Mouse (Mus musculus): Measurements from ENCODE around the gene Armh4. TPM values are rescaled to one million over a fixed set of nuclear protein-coding genes. Genes with fewer than 3 reads are reported as not detected.

The Armh4 gene
- total RNA-seq, 2 experiments from 2014 or later, result 3.2 to 3.6 TPM

- no peak for DNase-seq (ENCODE audit: low spot score in 2 of 2)
These were observed 44.6 kb downstream of the Armh4 start for GRCm38 (mm10) chr14:49738441-49739088.

GRCm38 (mm10) chr14:49733950-49734349 is 49.2 kb downstream of the Armh4 start:
- no peak for DNase-seq (ENCODE audit: low spot score in 2 of 2)

- DNase-seq (ENCODE audit: low spot score in 2 of 2), result no peak
These were observed 59.7 kb downstream of the Armh4 start for GRCm38 (mm10) chr14:49723361-49724054.

DNA sequence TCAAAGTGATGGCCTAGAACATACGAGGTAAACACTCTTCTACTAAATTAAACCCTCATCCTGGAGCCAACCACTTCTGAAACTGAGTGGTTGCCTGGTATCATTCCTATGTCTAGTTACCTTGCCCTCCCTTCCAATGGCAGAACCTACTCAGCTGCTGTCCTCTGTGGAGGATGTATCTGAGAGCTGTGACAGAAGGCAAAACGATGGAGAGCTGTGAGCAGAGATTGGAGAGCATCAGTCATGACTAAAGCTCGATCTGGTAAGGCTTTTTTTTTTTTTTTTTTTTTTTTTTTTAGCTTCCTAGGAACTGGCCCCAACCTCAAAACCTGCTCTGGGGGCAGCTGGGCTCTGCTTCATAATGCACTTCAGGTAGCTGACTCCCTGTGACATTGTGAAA is 60.4 kb downstream of the Armh4 start:
- DNase-seq (ENCODE audit: low spot score in 2 of 2), result no peak

- no peak for DNase-seq (ENCODE audit: low spot score in 2 of 2)
These were observed 61.9 kb downstream of the Armh4 start for GRCm38 (mm10) chr14:49721281-49721680.

GRCm38 (mm10) chr14:49719678-49720077 is 63.5 kb downstream of the Armh4 start:
- DNase-seq (ENCODE audit: low spot score in 2 of 2), result no peak

DNA sequence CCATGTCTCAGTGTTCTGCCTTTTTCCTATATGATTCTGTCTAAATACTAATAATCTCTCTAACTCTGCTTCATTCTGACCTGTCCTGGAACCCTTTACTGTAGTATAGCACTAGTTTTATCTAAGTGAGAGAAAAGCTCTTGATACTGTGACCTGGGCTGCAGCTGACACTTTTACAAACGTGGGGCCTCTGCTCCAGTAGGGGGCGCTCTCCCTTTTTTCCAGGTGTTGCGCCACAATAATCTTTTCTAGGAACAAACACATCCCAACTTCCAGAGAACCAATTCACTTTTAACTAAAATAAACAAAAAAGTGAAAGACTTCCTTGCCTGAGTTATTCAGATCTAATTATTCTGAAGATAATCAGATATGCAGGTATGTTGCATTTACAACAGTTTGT is 72.2 kb downstream of the Armh4 start:
- DNase-seq (ENCODE audit: low spot score in 2 of 2), result no peak

- DNase-seq (ENCODE audit: low spot score in 2 of 2), result no peak
These were observed 79.6 kb downstream of the Armh4 start for GRCm38 (mm10) chr14:49703432-49704200.

- DNase-seq (ENCODE audit: low spot score in 2 of 2), result no peak
These were observed 103.5 kb downstream of the Armh4 start for GRCm38 (mm10) chr14:49679511-49680284.

- no peak for DNase-seq (ENCODE audit: low spot score in 2 of 2)
These were observed 106.6 kb downstream of the Armh4 start for GRCm38 (mm10) chr14:49676580-49676979.

DNA sequence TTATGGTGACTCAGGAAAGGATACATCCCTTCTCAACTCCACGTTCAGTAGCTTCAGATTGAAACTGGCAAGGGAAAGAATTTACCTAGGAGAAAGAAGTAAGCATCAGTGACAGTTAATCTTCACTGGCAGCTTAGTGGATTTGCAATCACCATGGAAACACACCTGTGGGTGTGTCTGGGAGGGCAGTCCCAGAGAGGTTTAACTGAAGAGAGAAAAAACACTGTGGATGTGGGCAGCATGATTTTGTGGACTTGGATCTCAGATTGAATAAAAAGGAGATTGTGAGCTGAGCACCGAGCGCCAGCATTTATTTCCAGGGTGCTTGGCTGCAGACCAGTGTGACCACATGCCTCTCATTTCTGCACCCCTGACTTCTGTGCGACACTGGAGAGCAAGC is 122.7 kb downstream of the Armh4 start:
- DNase-seq (ENCODE audit: low spot score in 2 of 2), result no peak

- peak in 1 of 2 experiments; percentile 40 for DNase-seq (ENCODE audit: low spot score in 2 of 2)
These were observed 134.0 kb downstream of the Armh4 start for GRCm38 (mm10) chr14:49649191-49649590.

GRCm38 (mm10) chr14:49637422-49637821 is 145.8 kb downstream of the Armh4 start:
- no peak for DNase-seq (ENCODE audit: low spot score in 2 of 2)

DNA sequence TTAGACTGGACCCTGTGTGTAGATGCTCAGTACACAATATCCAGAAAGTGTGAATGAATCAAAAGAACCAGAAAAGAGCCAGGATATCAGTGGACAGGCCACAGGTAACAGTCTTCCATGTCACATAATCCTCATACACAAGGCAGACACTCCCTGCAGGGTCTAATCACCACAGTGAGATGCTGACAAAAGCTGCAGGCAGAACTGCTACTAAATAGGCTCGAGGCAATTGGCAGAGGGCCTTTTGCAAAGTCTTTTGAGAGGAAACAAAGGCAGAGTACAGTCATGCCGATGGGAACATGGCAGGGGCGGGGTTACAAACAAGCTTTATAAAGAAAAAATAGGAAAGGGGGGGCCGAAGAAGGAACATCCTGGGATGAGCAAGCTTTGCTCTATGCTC is 157.1 kb downstream of the Armh4 start:
- DNase-seq (ENCODE audit: low spot score in 2 of 2), result no peak

Other genes with a start within 250 kb of the Armh4 start
- not detected for gene Olfr722, start 118.6 kb upstream of the Armh4 start, total RNA-seq (2021)
- gene Olfr723, start 148.4 kb upstream of the Armh4 start, total RNA-seq (2021), result not detected
- gene Olfr724, start 179.9 kb upstream of the Armh4 start, total RNA-seq (2021), result not detected